ENCODE assay signal across 16 mouse cellular contexts in genomic region chr2:150656112-150656511, GRCm38 (mm10). TPM values are rescaled to one million over a fixed set of nuclear protein-coding genes. Genes with fewer than 3 reads are reported as not detected.
DNase-seq lines count a peak whose midpoint lies in the region; ATAC-seq and TF ChIP-seq lines count a peak whose summit lies in the region.
"Had no signal": no experiment of that assay in that cellular context is flagged by ENCODE, and none has a peak within 500 bp of the region (broad histone marks: within the 10 kb centered on the region; RNA-seq: fewer than 3 reads in every experiment).

No protein-coding gene starts in this region.

- H3K4me2 ChIP-seq in liver, embryonic 13.5 days, result no peak overlapping the region
- H3K4me2 ChIP-seq in liver, embryonic 11.5 days, result no peak overlapping the region
- H3K4me2 ChIP-seq in forebrain, embryonic 14.5 days (ENCODE audit: low read length), result no peak overlapping the region
- no peak overlapping the region for H3K4me2 ChIP-seq in hindbrain, embryonic 14.5 days (replicated peaks)
- no peak overlapping the region for H3K4me2 ChIP-seq in midbrain, embryonic 15.5 days
- H3K4me2 ChIP-seq: embryonic facial prominence, embryonic 15.5 days had no signal

- TF ChIP-seq POLR2A in thymus, adult 2 months (IDR thresholded peaks at IDR 0.05; ENCODE audit: control insufficient read depth, extremely low read depth, insufficient read depth, low read length, poor library complexity), result no peak

- DNase-seq in liver, embryonic 13.5 days, result no peak
- no peak for DNase-seq in liver, embryonic 11.5 days (ENCODE audit: low spot score)
- no peak for DNase-seq in forebrain, embryonic 14.5 days (ENCODE audit: low spot score)
- no peak for DNase-seq in hindbrain, embryonic 14.5 days (ENCODE audit: low spot score)
- no peak for DNase-seq in thymus, adult 2 months
- no peak for DNase-seq in limb, embryonic 10.5 days (ENCODE audit: low spot score)
- DNase-seq: adrenal gland, postnatal 14 days; cerebellum, adult 2 months; gastrocnemius, postnatal 36 days; kidney, adult 11 months; kidney, postnatal 36 days had no signal

- no peak overlapping the region for H3K4me3 ChIP-seq in liver, embryonic 13.5 days (replicated peaks)
- H3K4me3 ChIP-seq in liver, embryonic 11.5 days (ENCODE audit: low read depth, low read length), result no peak overlapping the region
- no peak overlapping the region for H3K4me3 ChIP-seq in forebrain, embryonic 14.5 days (ENCODE audit: low read depth, low read length)
- no peak overlapping the region for H3K4me3 ChIP-seq in hindbrain, embryonic 14.5 days (replicated peaks; ENCODE audit: low read length)
- no peak overlapping the region for H3K4me3 ChIP-seq in midbrain, embryonic 15.5 days
- no peak overlapping the region for H3K4me3 ChIP-seq in thymus, adult 2 months (ENCODE audit: control insufficient read depth, insufficient read depth, low read length)
- no peak overlapping the region for H3K4me3 ChIP-seq in limb, embryonic 10.5 days
- H3K4me3 ChIP-seq: embryonic facial prominence, embryonic 15.5 days had no signal

- no peak for TF ChIP-seq CTCF in thymus, adult 2 months (IDR thresholded peaks at IDR 0.05; ENCODE audit: borderline replicate concordance, control insufficient read depth, extremely low read depth, insufficient read depth, low read length, poor library complexity)

- no peak overlapping the region for H3K9ac ChIP-seq in liver, embryonic 13.5 days
- no peak overlapping the region for H3K9ac ChIP-seq in liver, embryonic 11.5 days (ENCODE audit: low read depth, low read length)
- no peak overlapping the region for H3K9ac ChIP-seq in forebrain, embryonic 14.5 days (ENCODE audit: low read length)
- no peak overlapping the region for H3K9ac ChIP-seq in hindbrain, embryonic 14.5 days
- H3K9ac ChIP-seq in midbrain, embryonic 15.5 days, result no peak overlapping the region
- H3K9ac ChIP-seq: embryonic facial prominence, embryonic 15.5 days had no signal

- 80% methylated on average over 3 of the region's 3 CpGs for WGBS in liver, embryonic 13.5 days (ENCODE audit: insufficient replicate concordance)
- 88% methylated on average over 3 of the region's 3 CpGs for WGBS in liver, embryonic 11.5 days
- 92% methylated on average over 3 of the region's 3 CpGs for WGBS in forebrain, embryonic 14.5 days
- 87% methylated on average over 3 of the region's 3 CpGs for WGBS in hindbrain, embryonic 14.5 days
- 96% methylated on average over 3 of the region's 3 CpGs for WGBS in midbrain, embryonic 15.5 days
- 100% methylated on average over 3 of the region's 3 CpGs for WGBS in thymus, adult 2 months
- 94% methylated on average over 3 of the region's 3 CpGs for WGBS in limb, embryonic 10.5 days

- H3K36me3 ChIP-seq in liver, embryonic 13.5 days, result peaks cover 82% of the 10 kb centered on the region
- peaks cover 20% of the 10 kb centered on the region; the same call in 1 of the 2 replicates for H3K36me3 ChIP-seq in liver, embryonic 11.5 days (ENCODE audit: control insufficient read depth, insufficient read depth, low read length)
- H3K36me3 ChIP-seq in forebrain, embryonic 14.5 days (ENCODE audit: control insufficient read depth, insufficient read depth, low read length), result peaks cover 18% of the 10 kb centered on the region
- no peaks in the 10 kb centered on the region for H3K36me3 ChIP-seq in hindbrain, embryonic 14.5 days (replicated peaks; ENCODE audit: control insufficient read depth, insufficient read depth)
- no peaks in the 10 kb centered on the region for H3K36me3 ChIP-seq in midbrain, embryonic 15.5 days (replicated peaks)
- H3K36me3 ChIP-seq in thymus, adult 2 months (ENCODE audit: control insufficient read depth, insufficient read depth, low read length), result peaks cover 25% of the 10 kb centered on the region
- no peaks in the 10 kb centered on the region for H3K36me3 ChIP-seq in limb, embryonic 10.5 days
- H3K36me3 ChIP-seq: embryonic facial prominence, embryonic 15.5 days had no signal

- H3K4me1 ChIP-seq in liver, embryonic 13.5 days (replicated peaks), result peaks cover 56% of the 10 kb centered on the region
- peaks cover 10% of the 10 kb centered on the region for H3K4me1 ChIP-seq in liver, embryonic 11.5 days (replicated peaks; ENCODE audit: control insufficient read depth, insufficient read depth, low read length)
- H3K4me1 ChIP-seq in forebrain, embryonic 14.5 days (ENCODE audit: control insufficient read depth, insufficient read depth, low read length), result peaks cover 11% of the 10 kb centered on the region
- peaks cover 4% of the 10 kb centered on the region; the same call in 1 of the 2 replicates for H3K4me1 ChIP-seq in hindbrain, embryonic 14.5 days (replicated peaks; ENCODE audit: control insufficient read depth, insufficient read depth, low read length)
- H3K4me1 ChIP-seq in midbrain, embryonic 15.5 days, result peaks cover 2% of the 10 kb centered on the region; the same call in 1 of the 2 replicates
- peaks cover 10% of the 10 kb centered on the region for H3K4me1 ChIP-seq in thymus, adult 2 months (replicated peaks; ENCODE audit: control insufficient read depth, insufficient read depth, low read length)
- peaks cover 3% of the 10 kb centered on the region for H3K4me1 ChIP-seq in limb, embryonic 10.5 days
- H3K4me1 ChIP-seq: embryonic facial prominence, embryonic 15.5 days had no signal

- no peak for ATAC-seq in liver, embryonic 13.5 days (ENCODE audit: low read depth)
- no peak for ATAC-seq in liver, embryonic 11.5 days (replicated peaks; ENCODE audit: low FRiP score)
- ATAC-seq in forebrain, embryonic 14.5 days, result no peak
- no peak for ATAC-seq in hindbrain, embryonic 14.5 days (ENCODE audit: low FRiP score)
- ATAC-seq in midbrain, embryonic 15.5 days (replicated peaks), result no peak
- ATAC-seq: CD4-positive, CD25-positive, alpha-beta regulatory T cell, adult 4 months had no signal

- peak overlapping the region; percentile 8; the same call in 1 of the 2 replicates for H3K27ac ChIP-seq in liver, embryonic 13.5 days
- no peak overlapping the region for H3K27ac ChIP-seq in liver, embryonic 11.5 days (ENCODE audit: low read depth, low read length)
- H3K27ac ChIP-seq in forebrain, embryonic 14.5 days (ENCODE audit: low read depth, low read length), result peak overlapping the region; percentile 33; the same call in 1 of the 2 replicates
- 0 out of 2 replicates have a peak overlapping the region, but pooled peaks have one; percentile 61 for H3K27ac ChIP-seq in hindbrain, embryonic 14.5 days
- 0 out of 2 replicates have a peak overlapping the region, but pooled peaks have one; percentile 20 for H3K27ac ChIP-seq in midbrain, embryonic 15.5 days
- H3K27ac ChIP-seq in thymus, adult 2 months (ENCODE audit: control insufficient read depth, insufficient read depth, low read length), result no peak overlapping the region
- H3K27ac ChIP-seq in limb, embryonic 10.5 days, result no peak overlapping the region
- H3K27ac ChIP-seq: embryonic facial prominence, embryonic 15.5 days had no signal

- H3K9me3 ChIP-seq in liver, embryonic 13.5 days (replicated peaks), result no peaks in the 10 kb centered on the region
- no peaks in the 10 kb centered on the region for H3K9me3 ChIP-seq in liver, embryonic 11.5 days (ENCODE audit: control insufficient read depth, low read length)
- no peaks in the 10 kb centered on the region for H3K9me3 ChIP-seq in forebrain, embryonic 14.5 days (replicated peaks; ENCODE audit: control insufficient read depth, low read length)
- 0 out of 2 replicates have a peak, but pooled peaks cover 3% of the 10 kb centered on the region for H3K9me3 ChIP-seq in hindbrain, embryonic 14.5 days (ENCODE audit: control insufficient read depth, low read length)
- H3K9me3 ChIP-seq in midbrain, embryonic 15.5 days, result no peaks in the 10 kb centered on the region
- no peaks in the 10 kb centered on the region for H3K9me3 ChIP-seq in limb, embryonic 10.5 days (replicated peaks)
- H3K9me3 ChIP-seq: embryonic facial prominence, embryonic 15.5 days had no signal

- no peaks in the 10 kb centered on the region for H3K27me3 ChIP-seq in liver, embryonic 13.5 days
- H3K27me3 ChIP-seq in liver, embryonic 11.5 days (replicated peaks; ENCODE audit: control insufficient read depth, insufficient read depth, low read length), result no peaks in the 10 kb centered on the region
- H3K27me3 ChIP-seq in forebrain, embryonic 14.5 days (replicated peaks; ENCODE audit: control insufficient read depth, insufficient read depth, low read length), result no peaks in the 10 kb centered on the region
- H3K27me3 ChIP-seq in hindbrain, embryonic 14.5 days (ENCODE audit: control insufficient read depth, insufficient read depth, low read length), result no peaks in the 10 kb centered on the region
- H3K27me3 ChIP-seq in midbrain, embryonic 15.5 days (replicated peaks), result no peaks in the 10 kb centered on the region
- no peaks in the 10 kb centered on the region for H3K27me3 ChIP-seq in thymus, adult 2 months (ENCODE audit: control insufficient read depth, insufficient read depth, low read length)
- H3K27me3 ChIP-seq in limb, embryonic 10.5 days (ENCODE audit: low read depth, poor library complexity, severe bottlenecking), result no peaks in the 10 kb centered on the region
- H3K27me3 ChIP-seq: embryonic facial prominence, embryonic 15.5 days had no signal

RNA-seq across cellular contexts. Expression of gene Acss1, which starts 12.2 kb away (rescaled TPM):
- polyA plus RNA-seq in liver, embryonic 13.5 days (2015; fragmentation: Nextera tagmentation; extraction: Ambion mirVana), result 28.7 and 44.7 TPM in 2 replicates
- polyA plus RNA-seq in liver, embryonic 11.5 days (2014; fragmentation: Nextera tagmentation; extraction: Ambion mirVana), result 67.2 and 77.0 TPM in 2 replicates
- 18.4 and 18.8 TPM in 2 replicates for polyA plus RNA-seq in forebrain, embryonic 14.5 days (2014; fragmentation: Nextera tagmentation; extraction: Ambion mirVana)
- 14.8 and 18.2 TPM in 2 replicates for polyA plus RNA-seq in hindbrain, embryonic 14.5 days (2014; fragmentation: Nextera tagmentation; extraction: Ambion mirVana)
- polyA plus RNA-seq in midbrain, embryonic 15.5 days (2015; fragmentation: Nextera tagmentation; extraction: Ambion mirVana), result 16.7 and 20.9 TPM in 2 replicates
- 124 and 136 TPM in 2 replicates for polyA plus RNA-seq in thymus, adult 2 months (2012; rRNA removed)
- polyA plus RNA-seq in limb, embryonic 10.5 days (2016; fragmentation: Nextera tagmentation; extraction: Ambion mirVana), result 3.4 and 3.6 TPM in 2 replicates

RNA-seq across cellular contexts. Expression of gene Vsx1, which starts 33.0 kb away (rescaled TPM):
- polyA plus RNA-seq in liver, embryonic 13.5 days (2015; fragmentation: Nextera tagmentation; extraction: Ambion mirVana), result not detected in 2 replicates
- not detected in 2 replicates for polyA plus RNA-seq in liver, embryonic 11.5 days (2014; fragmentation: Nextera tagmentation; extraction: Ambion mirVana)
- polyA plus RNA-seq in forebrain, embryonic 14.5 days (2014; fragmentation: Nextera tagmentation; extraction: Ambion mirVana), result 0.04 TPM in 1 of 2 replicates, not detected in the other
- 0.05 TPM in 2 replicates for polyA plus RNA-seq in hindbrain, embryonic 14.5 days (2014; fragmentation: Nextera tagmentation; extraction: Ambion mirVana)
- 0.04 and 0.06 TPM in 2 replicates for polyA plus RNA-seq in midbrain, embryonic 15.5 days (2015; fragmentation: Nextera tagmentation; extraction: Ambion mirVana)
- polyA plus RNA-seq in thymus, adult 2 months (2012; rRNA removed), result not detected in 2 replicates
- polyA plus RNA-seq in limb, embryonic 10.5 days (2016; fragmentation: Nextera tagmentation; extraction: Ambion mirVana), result not detected in 2 replicates
- polyA plus RNA-seq: CD4-positive, CD25-positive, alpha-beta regulatory T cell, adult 4 months; cerebellum, adult 2 months; heart, embryonic 14.5 days; liver, embryonic 16.5 days had no signal

RNA-seq across cellular contexts. Expression of gene Apmap, which starts 47.7 kb away (rescaled TPM):
- polyA plus RNA-seq in liver, embryonic 13.5 days (2015; fragmentation: Nextera tagmentation; extraction: Ambion mirVana), result 26.2 and 28.7 TPM in 2 replicates
- polyA plus RNA-seq in liver, embryonic 11.5 days (2014; fragmentation: Nextera tagmentation; extraction: Ambion mirVana), result 35.0 and 38.9 TPM in 2 replicates
- polyA plus RNA-seq in forebrain, embryonic 14.5 days (2014; fragmentation: Nextera tagmentation; extraction: Ambion mirVana), result 42.8 and 45.9 TPM in 2 replicates
- 41.6 and 42.6 TPM in 2 replicates for polyA plus RNA-seq in hindbrain, embryonic 14.5 days (2014; fragmentation: Nextera tagmentation; extraction: Ambion mirVana)
- polyA plus RNA-seq in midbrain, embryonic 15.5 days (2015; fragmentation: Nextera tagmentation; extraction: Ambion mirVana), result 39.5 and 42.1 TPM in 2 replicates
- 53.0 and 58.6 TPM in 2 replicates for polyA plus RNA-seq in thymus, adult 2 months (2012; rRNA removed)
- 26.6 and 28.9 TPM in 2 replicates for polyA plus RNA-seq in limb, embryonic 10.5 days (2016; fragmentation: Nextera tagmentation; extraction: Ambion mirVana)

Comparison
In these comparisons a context has a peak if more than half of its experiments do, and no peak if none do; other contexts are left out.
1. H3K27ac ChIP-seq: peak in liver, embryonic 13.5 days (single experiment), forebrain, embryonic 14.5 days (single experiment), hindbrain, embryonic 14.5 days (single experiment) and midbrain, embryonic 15.5 days (single experiment); none in liver, embryonic 11.5 days (single experiment), thymus, adult 2 months (single experiment) and limb, embryonic 10.5 days (single experiment).